Mouse (Mus musculus) neural tube, embryonic 11.5 days (tissue): ENCODE measurements around the gene Cdh4. TPM values are rescaled to one million over a fixed set of nuclear protein-coding genes. Genes with fewer than 3 reads are reported as not detected.

Experiments used
- ATAC-seq: fragments of 200-750 bp; cut with Nextera tagmentation; 2 replicates; pipeline ENCODE4 v1.8.0; 2017; ENCODE audit warnings: moderate number of reproducible peaks, mild to moderate bottlenecking, moderate TSS enrichment, moderate library complexity; ENCODE audit not compliant: insufficient read depth, low FRiP score, low TSS enrichment
- DNase-seq: peaks from one replicate; pipeline ENCODE4 v3.0.0-alpha.2; 2015; ENCODE audit warnings: low spot score
- H3K27ac ChIP-seq: fragments of 300-500 bp; sonication (generic); 2 replicates; pipeline ENCODE4 v1.5.1; 2014; ENCODE audit warnings: low read depth, mild to moderate bottlenecking, low read length
- H3K27me3 ChIP-seq: fragments of 300-500 bp; sonication (generic); 2 replicates; pipeline ENCODE4 v1.6.1; 2014; ENCODE audit warnings: mild to moderate bottlenecking, low read length, mixed read lengths; ENCODE audit not compliant: control insufficient read depth, insufficient read depth
- H3K36me3 ChIP-seq: fragments of 300-500 bp; sonication (generic); 2 replicates; pipeline ENCODE4 v1.6.1; 2014; ENCODE audit warnings: mild to moderate bottlenecking, low read length, moderate library complexity, mixed read lengths; ENCODE audit not compliant: control insufficient read depth, insufficient read depth
- H3K4me1 ChIP-seq: fragments of 300-500 bp; sonication (generic); 2 replicates; pipeline ENCODE4 v1.6.1; 2014; ENCODE audit warnings: low read length, mixed read lengths; ENCODE audit not compliant: control insufficient read depth, insufficient read depth
- H3K4me2 ChIP-seq: fragments of 300-500 bp; sonication (generic); 2 replicates; pipeline ENCODE4 v1.6.1; 2014; ENCODE audit warnings: low read depth, mild to moderate bottlenecking, moderate library complexity
- H3K4me3 ChIP-seq: fragments of 300-500 bp; sonication (generic); 2 replicates; pipeline ENCODE4 v1.5.1; 2014; ENCODE audit warnings: low read depth, low read length
- H3K9ac ChIP-seq: fragments of 300-500 bp; sonication (generic); 2 replicates; pipeline ENCODE4 v1.6.1; 2014; ENCODE audit warnings: mild to moderate bottlenecking, low read length
- H3K9me3 ChIP-seq: fragments of 300-500 bp; sonication (generic); 2 replicates; pipeline ENCODE4 v1.6.1; 2016; ENCODE audit warnings: low read length; ENCODE audit not compliant: control insufficient read depth
- WGBS: fragments of 180-500 bp; shearing (Covaris S2); extraction: QIAGEN DNeasy Blood & Tissue Kit; methylation state at CpG from one replicate; pipeline ENCODE4 v1.1.7; 2014; 5-methylcytosine and 5-hydroxymethylcytosine counted together
- polyA plus RNA-seq: library from polyadenylated mRNA; unstranded; fragments of >200 nt; fragmentation: Nextera tagmentation; extraction: Ambion mirVana; gene quantifications from 2 replicates; pipeline ENCODE4 v1.2.1, GENCODE M21; 2014

The Cdh4 gene
- polyA plus RNA-seq, 1 experiment from 2014 or later = 9.4 TPM

- no peak overlapping the region for H3K27ac ChIP-seq
- 78% methylated on average over 16 of the region's 16 CpGs for WGBS
- H3K4me1 ChIP-seq = no peaks in the 10 kb centered on the region
- H3K9me3 ChIP-seq = no peaks in the 10 kb centered on the region
- H3K27me3 ChIP-seq = no peaks in the 10 kb centered on the region
- ATAC-seq = 0 out of 2 replicates have a peak, but pooled peaks have one; percentile 42
- no peak overlapping the region for H3K4me3 ChIP-seq
- H3K4me2 ChIP-seq = no peak overlapping the region
- no peak for DNase-seq
- H3K9ac ChIP-seq = no peak overlapping the region
- no peaks in the 10 kb centered on the region for H3K36me3 ChIP-seq
Measured at GRCm38 (mm10) chr2:179416587-179417227, 25.5 kb upstream of the Cdh4 start.

- Histone ChIP-seq H3K9me3 (no peaks in the 10 kb centered on the region), H3K4me3 (no peak overlapping the region), H3K27me3 (no peaks in the 10 kb centered on the region), H3K4me2 (no peak overlapping the region), H3K36me3 (no peaks in the 10 kb centered on the region), H3K27ac (no peak overlapping the region), H3K9ac (no peak overlapping the region), H3K4me1 (no peaks in the 10 kb centered on the region)
- WGBS = 58% methylated on average over 3 of the region's 3 CpGs
- ATAC-seq (no peak), DNase-seq (no peak)
Measured at GRCm38 (mm10) chr2:179425602-179426001, 16.6 kb upstream of the Cdh4 start.

- no peak overlapping the region for H3K4me3 ChIP-seq
- no peaks in the 10 kb centered on the region for H3K36me3 ChIP-seq
- 76% methylated on average over 3 of the region's 3 CpGs for WGBS
- DNase-seq (no peak), ATAC-seq (no peak)
- no peaks in the 10 kb centered on the region for H3K9me3 ChIP-seq
- no peak overlapping the region for H3K4me2 ChIP-seq
- no peaks in the 10 kb centered on the region for H3K4me1 ChIP-seq
- H3K27ac ChIP-seq = no peak overlapping the region
- no peaks in the 10 kb centered on the region for H3K27me3 ChIP-seq
- no peak overlapping the region for H3K9ac ChIP-seq
Measured at GRCm38 (mm10) chr2:179428889-179429288, 13.3 kb upstream of the Cdh4 start.

- Histone ChIP-seq H3K9me3 (no peaks in the 10 kb centered on the region), H3K27me3 (peaks cover 5% of the 10 kb centered on the region; the same call in 1 of the 2 replicates), H3K4me2 (no peak overlapping the region), H3K27ac (no peak overlapping the region), H3K4me3 (no peak overlapping the region), H3K9ac (no peak overlapping the region), H3K4me1 (peaks cover 6% of the 10 kb centered on the region; the same call in 1 of the 2 replicates), H3K36me3 (no peaks in the 10 kb centered on the region)
- DNase-seq (no peak), ATAC-seq (no peak)
- WGBS = 32% methylated on average over 9 of the region's 9 CpGs
Measured at GRCm38 (mm10) chr2:179440161-179440560, 2.1 kb upstream of the Cdh4 start.

GRCm38 (mm10) chr2:179441086-179441485, 1.1 kb upstream of the Cdh4 start:
- Histone ChIP-seq H3K9ac (no peak overlapping the region), H3K36me3 (no peaks in the 10 kb centered on the region), H3K27ac (no peak overlapping the region), H3K4me3 (no peak overlapping the region), H3K27me3 (peaks cover 5% of the 10 kb centered on the region; the same call in 1 of the 2 replicates), H3K9me3 (no peaks in the 10 kb centered on the region), H3K4me2 (no peak overlapping the region), H3K4me1 (peaks cover 6% of the 10 kb centered on the region; the same call in 1 of the 2 replicates)
- no peak for ATAC-seq
- 68% methylated on average over 3 of the region's 3 CpGs for WGBS
- no peak for DNase-seq

- ATAC-seq (peak; percentile 27), DNase-seq (no peak)
- Histone ChIP-seq H3K36me3 (no peaks in the 10 kb centered on the region), H3K27ac (no peak overlapping the region), H3K4me3 (peak overlapping the region; percentile 71), H3K27me3 (peaks cover 5% of the 10 kb centered on the region; the same call in 1 of the 2 replicates), H3K4me1 (peaks cover 6% of the 10 kb centered on the region; the same call in 1 of the 2 replicates), H3K9me3 (no peaks in the 10 kb centered on the region), H3K4me2 (peak overlapping the region; percentile 93), H3K9ac (peak overlapping the region; percentile 26; the same call in 1 of the 2 replicates)
- WGBS = 1% methylated on average over 8 of the region's 8 CpGs
Measured at GRCm38 (mm10) chr2:179441717-179442116, 514 bp upstream of the Cdh4 start.

GRCm38 (mm10) chr2:179442541-179443225, 452 bp downstream of the Cdh4 start:
- peak; percentile 83 for DNase-seq
- under 1% methylated on average over 89 of the region's 95 CpGs for WGBS
- Histone ChIP-seq H3K9ac (peak overlapping the region; percentile 73), H3K27me3 (peaks cover 5% of the 10 kb centered on the region; the same call in 1 of the 2 replicates), H3K9me3 (no peaks in the 10 kb centered on the region), H3K36me3 (no peaks in the 10 kb centered on the region), H3K27ac (peak overlapping the region; percentile 75), H3K4me3 (peak overlapping the region; percentile 71), H3K4me1 (peaks cover 6% of the 10 kb centered on the region; the same call in 1 of the 2 replicates), H3K4me2 (peak overlapping the region; percentile 93)
- ATAC-seq = peak; percentile 77

GRCm38 (mm10) chr2:179443226-179443815, 1.1 kb downstream of the Cdh4 start:
- H3K36me3 ChIP-seq = no peaks in the 10 kb centered on the region
- H3K9ac ChIP-seq = peak overlapping the region; percentile 73
- peak overlapping the region; percentile 71 for H3K4me3 ChIP-seq
- H3K4me2 ChIP-seq = peak overlapping the region; percentile 93
- DNase-seq = peak; percentile 72
- no peak overlapping the region for H3K27ac ChIP-seq
- H3K9me3 ChIP-seq = no peaks in the 10 kb centered on the region
- peaks cover 5% of the 10 kb centered on the region; the same call in 1 of the 2 replicates for H3K27me3 ChIP-seq
- H3K4me1 ChIP-seq = peaks cover 6% of the 10 kb centered on the region; the same call in 1 of the 2 replicates
- WGBS = 1% methylated on average over 51 of the region's 51 CpGs
- ATAC-seq = peak; percentile 48
